Mouse (Mus musculus) thymus, postnatal 25 days (tissue): ENCODE results near the gene Olfr48.

ENCODE experiments used
- DNase-seq: peaks from one replicate; pipeline ENCODE4 v3.0.0; 2022

The Olfr48 gene

DNA sequence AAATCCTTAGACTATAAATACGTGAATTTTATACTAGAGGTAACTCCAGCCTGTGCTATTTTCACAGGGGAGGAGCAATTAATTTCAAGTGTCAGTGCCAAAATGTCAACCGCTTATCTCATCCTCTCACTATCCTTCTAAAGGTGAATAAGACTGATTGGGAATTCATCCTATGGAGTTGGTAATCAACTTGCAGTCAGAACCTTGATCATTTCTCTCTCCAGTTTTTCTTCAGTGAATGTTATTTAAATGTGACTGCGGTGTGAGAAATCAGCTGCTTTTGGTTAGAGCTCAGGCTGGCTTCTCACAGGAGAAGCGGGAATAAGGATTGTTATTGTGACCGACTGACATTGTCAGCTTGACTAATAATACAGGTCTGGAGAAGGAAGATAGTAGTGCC is at the start of gene Olfr48:
Gene Olfr48 (minus strand): TSS at position 101 of the 400 bp plus-strand sequence.
- no peak for DNase-seq

DNA sequence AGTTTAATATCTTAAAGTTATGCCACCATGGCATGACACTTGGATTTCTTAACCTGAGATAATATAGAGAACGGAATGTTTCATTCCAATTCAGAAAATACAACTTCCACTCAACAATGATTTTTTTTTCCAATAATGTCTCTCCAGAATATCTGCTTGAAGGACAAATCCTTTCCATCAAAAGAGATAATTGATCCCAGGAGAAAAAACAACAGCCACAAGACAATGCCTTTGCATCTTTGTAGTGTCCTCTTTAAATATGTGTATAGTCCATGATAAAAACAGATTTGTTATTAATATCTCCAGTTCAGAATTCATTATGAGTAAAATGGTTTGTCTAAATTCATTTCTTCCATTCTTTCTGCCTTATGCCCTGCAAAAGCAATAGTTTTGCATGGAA is 30.1 kb upstream of the Olfr48 start, which contains the start of gene Olfr1257:
Gene Olfr1257 (plus strand): TSS at position 301 of the 400 bp plus-strand sequence.
- no peak for DNase-seq

DNA sequence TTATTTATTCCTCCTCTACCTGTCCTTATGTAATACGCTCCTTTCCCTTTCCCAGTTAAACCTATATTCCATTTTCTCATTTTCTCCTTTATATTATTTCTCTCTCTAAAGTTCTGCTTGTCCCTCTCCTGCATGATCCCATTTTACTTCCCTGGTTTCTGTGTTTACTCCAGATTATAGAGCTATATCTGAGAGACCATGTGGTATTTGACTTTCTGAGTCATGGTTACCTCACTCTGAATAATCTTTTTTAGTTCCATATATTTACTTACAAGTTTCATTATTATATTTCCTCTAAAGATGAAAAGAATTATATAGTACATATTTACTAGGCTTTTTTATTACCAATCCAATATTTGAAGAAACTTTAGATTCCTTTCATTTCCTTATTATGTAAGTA is 1.2 kb upstream of the Olfr48 start:
- DNase-seq = no peak

DNA sequence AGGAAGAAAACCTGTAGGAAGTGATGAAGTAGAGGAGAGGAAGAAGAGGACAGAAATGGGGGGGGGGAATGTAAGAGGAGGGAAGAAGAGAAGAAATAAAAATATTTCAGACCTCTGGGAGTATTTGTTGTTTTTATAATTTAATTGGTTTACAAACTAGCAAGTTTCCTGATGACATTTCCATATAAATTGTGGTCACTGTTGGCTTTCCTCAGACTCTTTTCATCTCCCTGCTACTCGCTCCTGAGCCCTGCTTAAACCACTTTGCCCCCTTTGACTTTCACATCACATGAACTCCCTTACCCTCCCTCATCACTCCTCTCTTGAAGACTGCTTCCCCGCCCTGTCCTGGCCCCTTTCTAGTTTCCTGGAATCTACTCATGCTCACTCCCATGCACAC is 6.5 kb downstream of the Olfr48 start, which contains the start of gene Olfr1256:
Gene Olfr1256 (minus strand): TSS at position 101 of the 400 bp plus-strand sequence.
- no peak for DNase-seq

DNA sequence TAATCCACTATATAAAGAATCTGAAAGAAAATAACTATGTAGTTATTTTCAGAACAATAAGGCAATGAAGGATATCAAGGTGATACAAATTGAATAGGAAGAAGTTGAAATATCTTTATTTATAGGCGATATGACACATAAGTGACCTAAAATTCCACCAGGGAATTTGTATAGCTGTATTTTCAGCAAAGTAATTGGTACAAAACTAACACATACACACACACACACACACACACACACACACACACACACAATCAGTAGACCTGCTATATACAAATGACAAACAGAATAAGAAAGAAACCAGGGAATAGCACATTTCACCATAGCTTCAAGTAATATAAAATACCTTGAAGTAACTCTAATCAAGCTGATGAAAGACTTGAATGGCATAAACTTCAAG is 27.8 kb downstream of the Olfr48 start:
- no peak for DNase-seq

DNA sequence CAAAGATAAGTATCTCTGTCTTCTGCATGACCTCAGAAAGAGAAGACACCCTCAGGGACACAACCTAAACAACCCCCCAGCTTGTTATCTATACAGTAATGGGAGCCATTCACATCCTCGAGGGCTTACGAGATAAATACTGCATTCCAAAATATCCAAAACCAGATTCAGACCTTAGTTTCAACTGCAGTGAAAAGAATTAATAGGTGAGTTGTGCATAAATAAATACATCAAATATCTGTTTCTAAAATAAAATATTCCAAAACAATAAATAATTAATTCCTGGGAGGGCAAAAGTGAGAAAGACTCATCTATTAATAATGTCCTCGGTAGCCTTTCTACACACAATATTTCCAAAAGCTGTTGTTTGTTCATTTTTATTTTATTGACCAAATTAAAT is 36.3 kb downstream of the Olfr48 start, which contains the start of gene Olfr1255:
Gene Olfr1255 (plus strand): TSS at position 301 of the 400 bp plus-strand sequence.
- DNase-seq = no peak

DNA sequence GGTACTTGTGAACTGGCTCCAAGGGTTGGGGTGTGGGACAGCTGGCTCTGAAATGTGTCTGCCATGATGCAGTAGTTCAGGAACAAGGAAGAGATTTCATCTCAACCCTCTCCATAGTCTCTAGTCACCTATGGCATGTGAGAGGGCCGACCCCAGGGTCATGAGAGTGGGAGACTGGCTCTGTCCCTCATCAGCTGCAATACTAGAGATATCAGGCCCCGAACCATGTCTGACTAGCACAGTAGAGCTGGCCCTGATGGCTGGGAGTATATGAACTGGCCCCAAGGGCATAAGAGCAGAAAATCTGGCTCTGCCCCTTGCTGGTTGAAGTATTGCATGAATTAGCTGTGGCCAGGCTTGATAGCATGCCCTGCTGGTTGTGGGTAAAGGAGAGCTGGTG is 37.3 kb downstream of the Olfr48 start:
- DNase-seq = no peak

DNA sequence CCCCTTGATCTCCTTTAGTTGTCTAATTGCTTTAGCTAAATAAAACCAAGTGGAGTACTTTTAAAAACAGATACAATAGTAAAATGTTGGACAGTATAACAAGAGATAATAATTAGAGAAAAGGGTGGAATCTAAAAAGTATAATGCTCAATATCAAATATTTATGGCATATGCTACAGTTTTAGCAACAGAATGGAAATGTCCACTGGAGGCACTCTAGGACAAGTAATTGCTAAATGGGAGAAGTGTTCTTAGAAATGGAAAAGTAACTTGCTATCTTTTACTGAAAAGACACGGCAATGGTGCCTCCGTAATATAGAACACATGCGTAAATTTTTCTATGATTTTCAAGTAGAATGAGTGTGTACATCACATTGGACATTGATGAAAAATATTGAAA is 48.4 kb downstream of the Olfr48 start:
- DNase-seq = no peak

DNA sequence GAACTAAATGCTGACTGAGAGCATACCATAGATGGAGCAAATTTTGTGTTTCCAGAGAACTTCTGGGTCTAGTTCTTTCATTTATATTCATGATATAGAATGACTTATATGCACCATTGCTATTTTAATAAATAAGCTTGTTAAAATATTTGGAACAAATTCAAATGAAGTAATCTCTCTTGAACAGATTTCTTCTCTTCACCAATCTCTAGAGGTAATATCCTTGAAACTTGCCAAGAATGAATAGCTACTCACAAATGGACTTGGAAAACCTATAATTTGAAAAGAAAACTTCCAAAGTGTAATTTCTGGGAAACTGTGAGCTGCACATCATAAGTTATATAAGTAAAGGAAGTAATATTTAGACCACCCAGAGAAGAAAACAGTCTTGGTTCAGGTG is 54.5 kb downstream of the Olfr48 start, which contains the start of gene Olfr1254:
Gene Olfr1254 (minus strand): TSS at position 101 of the 400 bp plus-strand sequence.
- DNase-seq = no peak
